Mouse (Mus musculus) telencephalon, adult 2 months (tissue): ENCODE measurements around the gene Iqsec1.
A peak's percentile ranks its signal among the peaks of the same experiment; 100 is the strongest.

Experiments
- DNase-seq: peaks from one replicate; pipeline ENCODE4 v3.0.0-alpha.2; 2011; ENCODE audit warnings: low read depth, low spot score

Gene Iqsec1

DNA sequence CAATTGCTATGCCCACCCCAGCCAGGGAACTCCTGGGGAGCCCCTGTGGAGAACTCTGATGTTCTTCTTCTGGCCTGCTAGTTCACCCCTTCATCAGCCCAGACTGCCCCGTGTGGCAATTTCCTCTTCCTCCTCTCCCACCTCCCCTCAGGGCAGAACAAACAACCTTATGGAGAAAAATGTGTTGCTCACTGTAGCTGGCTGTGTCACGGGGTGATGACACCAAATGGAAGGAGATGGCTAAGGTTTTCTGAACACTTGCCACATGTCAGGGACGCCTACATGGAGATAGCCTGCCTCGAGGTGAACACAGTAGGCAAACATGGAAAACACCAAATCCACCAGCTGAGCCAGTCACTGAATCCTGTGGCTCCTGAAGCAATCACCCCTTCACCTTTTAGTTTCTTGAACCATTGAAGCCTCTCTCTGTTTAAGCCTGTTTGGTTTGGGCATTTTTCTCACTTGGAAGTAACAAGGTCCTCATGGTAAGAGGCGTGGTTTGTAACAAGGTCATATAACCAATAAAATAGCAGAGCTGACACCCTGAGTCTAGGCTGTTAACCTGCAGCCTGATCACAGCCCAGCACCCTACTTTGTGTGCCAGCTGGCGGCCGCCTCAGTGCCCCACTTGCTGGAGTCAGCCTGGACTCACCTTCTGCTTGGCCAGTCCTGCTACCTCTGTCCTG is 233.4 kb downstream of the Iqsec1 start:
- no peak for DNase-seq

DNA sequence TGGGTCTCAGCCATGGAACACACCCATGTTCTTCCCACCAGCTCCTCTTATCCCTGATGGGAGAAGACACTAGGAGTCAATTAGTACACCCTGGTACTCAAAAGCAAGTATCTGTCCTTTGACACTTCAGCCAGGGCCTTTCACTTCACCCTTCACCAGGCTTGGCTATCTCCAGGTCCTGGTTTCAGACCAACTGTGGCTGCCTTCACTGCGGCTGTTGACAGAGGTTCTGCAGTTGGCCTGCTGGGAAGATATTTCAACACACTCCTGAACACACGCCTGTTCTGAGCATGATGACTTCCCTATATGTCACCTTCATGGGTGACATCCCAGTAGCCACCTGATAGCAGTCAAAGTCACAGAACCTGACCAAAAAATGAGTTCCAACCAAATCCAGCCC is 234.4 kb downstream of the Iqsec1 start:
- DNase-seq = no peak

DNA sequence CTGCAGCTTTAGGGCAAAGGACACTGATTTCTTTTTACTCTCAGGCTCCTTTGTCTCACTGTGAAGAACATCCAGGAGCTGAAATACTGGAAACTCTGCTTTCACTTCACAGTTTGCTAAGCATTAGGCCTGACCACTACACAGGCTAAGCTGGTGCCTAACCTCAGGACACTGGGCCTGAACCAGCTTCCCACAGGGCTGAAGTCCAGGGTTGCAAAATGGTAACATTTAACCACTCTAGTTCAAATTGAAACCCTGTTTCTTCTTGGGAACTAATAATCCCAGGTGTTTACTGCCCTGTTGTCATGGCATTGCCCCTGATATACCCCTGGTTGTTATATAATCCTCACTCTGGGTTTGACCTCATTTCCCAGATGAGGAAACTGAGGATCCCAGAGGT is 234.8 kb downstream of the Iqsec1 start:
- DNase-seq = no peak

DNA sequence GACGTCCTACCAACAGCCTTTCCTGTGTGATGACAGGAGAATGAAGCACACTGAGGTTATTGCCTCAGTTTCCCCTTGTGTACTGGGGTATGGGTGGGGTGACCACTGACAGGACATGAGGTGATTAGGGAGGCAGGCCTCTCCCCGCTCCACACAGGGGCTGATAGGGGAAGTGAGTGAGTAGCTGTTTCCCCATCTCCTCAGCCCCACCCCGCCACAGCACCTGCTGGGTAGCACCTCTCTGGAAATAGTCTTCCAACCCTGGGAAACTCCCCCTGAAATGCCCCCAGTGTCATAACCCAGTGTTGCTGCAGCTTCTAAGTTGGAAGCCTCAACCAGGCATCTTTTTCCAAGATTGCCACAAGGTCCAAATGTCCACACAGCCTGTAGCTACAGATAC is 236.9 kb downstream of the Iqsec1 start:
- DNase-seq = no peak

DNA sequence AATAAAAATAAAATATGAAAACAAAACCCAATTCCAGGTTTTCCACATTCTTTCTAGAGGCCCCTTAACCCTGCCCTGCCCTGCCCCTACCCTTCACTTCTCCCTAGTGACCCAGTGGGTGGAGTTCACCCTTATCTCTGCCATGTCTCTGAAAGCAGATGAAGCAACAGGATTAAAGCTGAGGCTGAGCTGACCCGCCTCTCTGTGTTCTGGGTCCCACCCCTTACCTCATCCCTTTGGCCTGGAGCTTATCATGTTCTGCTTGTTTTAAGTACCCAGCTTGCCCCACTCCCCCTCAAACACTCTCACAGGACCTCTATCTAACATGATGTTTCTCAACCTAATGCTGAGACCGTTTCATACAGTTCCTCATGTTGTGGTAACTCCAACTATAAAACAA is 238.4 kb downstream of the Iqsec1 start:
- DNase-seq = no peak

DNA sequence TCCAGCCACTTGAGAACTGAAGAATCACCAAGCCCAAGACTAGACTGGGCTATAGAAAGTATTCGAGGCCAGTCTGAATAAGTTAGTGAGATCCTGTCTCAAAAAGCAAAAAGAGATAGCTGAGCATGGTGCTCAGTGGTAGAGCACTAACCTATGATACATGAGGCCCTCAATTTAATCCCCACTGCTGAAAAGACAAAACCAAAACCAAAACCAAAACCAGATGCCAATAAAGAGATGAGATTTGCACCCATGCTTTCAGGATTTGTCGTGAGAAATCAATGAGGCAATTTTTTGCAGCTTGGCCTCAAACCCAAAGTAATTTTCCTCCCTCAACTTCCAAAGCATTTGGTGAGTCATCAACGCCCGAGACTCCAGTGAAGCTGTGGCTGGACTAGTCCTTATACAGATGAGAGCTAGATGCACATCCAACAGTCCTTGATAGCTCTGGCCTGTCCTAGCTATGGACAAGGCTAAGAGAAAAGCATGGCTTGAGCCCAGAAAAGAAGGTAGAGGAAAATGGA is 239.0 kb downstream of the Iqsec1 start:
- DNase-seq = no peak

DNA sequence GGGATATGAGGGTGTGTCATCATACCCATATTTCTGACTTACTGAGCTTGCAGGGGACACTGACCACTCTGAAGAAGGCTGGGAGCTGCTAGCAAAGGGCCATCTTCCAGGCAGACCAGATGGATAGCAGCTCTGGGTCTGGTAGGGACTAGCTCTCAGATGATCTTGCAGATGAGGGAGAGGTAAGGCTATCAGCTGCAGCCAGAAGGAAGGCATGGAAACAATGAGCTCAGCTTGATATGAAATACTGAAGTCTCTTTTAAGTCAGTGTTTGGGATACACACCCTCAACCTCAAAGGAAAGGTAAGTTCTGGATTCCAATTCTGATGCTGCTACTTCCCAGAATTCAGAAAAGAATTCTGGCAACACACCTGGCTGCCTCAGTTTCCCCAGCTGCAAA is 239.5 kb downstream of the Iqsec1 start:
- DNase-seq = no peak

DNA sequence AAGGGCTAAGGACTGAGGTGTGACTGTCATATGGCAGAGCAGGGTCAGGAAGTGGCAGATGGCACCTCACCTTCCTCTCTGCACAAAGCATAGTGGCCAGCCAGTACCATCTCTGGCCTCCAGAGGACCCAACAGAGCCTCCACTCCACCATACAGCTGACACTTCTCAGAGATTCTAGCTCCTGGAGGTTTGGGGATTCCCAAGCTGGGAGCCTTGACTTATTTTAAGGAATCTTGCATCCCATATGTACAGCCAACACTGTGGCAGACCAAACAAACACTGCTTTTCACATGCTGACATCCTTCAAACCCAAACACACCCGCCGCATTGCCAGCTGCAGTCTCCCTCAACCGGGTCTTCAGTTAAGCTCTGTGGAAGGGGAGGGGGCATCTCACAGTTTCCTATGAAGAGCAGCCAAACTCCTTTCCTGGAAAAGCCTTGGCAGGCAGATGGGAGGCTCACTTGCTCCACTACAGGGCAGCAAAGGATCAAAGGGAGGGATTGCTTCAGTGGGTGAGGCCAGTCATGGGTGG is 242.1 kb downstream of the Iqsec1 start:
- DNase-seq = no peak

DNA sequence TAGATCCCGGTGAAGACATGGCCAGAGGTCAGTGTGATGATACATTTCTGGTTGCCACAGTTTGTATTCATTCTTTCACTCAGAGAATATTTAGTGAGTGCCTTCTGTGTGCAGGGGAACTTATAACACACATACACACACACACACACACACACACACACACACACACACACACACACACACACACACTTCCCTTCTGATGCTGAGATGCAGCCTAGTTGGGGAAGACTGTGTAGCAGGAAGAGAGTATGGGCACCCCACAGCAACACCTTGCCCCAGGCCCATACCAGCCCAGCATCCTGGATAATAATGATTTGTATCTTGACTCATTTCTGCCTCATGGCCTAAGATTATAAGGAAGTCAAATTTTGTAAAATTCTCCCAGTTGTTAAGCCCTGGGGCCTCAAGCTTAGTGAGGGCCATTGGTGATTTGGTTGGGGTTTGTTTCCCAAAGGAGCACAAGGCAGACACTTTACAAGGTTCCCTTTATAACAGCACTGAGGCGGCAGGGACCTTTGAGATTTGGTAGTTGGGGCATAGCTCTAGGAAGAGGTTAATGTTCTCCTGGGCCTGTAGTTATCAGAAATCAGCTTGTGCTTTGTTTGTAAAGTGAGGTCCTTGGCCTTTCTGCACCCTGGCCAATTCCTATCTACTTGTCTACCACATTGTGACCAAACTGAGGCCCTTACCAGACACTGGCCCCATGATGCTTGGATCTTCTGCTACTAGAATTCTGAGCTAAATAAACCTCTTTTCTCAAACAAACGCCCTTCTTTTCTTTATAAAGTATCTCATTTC is 242.9 kb downstream of the Iqsec1 start:
- DNase-seq = no peak

DNA sequence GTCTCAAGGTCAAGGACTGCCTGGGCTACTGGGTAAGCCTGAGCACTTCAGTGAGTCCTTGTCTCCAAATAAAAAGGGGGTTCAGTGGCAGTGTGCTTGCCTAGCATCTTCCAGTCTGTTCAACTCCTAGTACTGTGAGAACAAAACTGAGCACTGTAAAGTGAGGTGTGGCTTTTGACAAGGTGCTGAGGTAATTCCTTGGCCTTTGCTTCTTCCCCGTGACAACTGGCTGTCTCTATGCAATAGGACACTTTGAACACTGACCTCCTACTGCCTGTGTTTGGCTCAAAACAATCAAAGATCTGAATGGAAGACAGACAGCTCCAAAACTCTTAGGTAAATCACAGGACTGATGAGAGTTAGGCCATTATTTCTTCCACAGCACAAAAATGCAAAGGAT is 246.0 kb downstream of the Iqsec1 start:
- no peak for DNase-seq

DNA sequence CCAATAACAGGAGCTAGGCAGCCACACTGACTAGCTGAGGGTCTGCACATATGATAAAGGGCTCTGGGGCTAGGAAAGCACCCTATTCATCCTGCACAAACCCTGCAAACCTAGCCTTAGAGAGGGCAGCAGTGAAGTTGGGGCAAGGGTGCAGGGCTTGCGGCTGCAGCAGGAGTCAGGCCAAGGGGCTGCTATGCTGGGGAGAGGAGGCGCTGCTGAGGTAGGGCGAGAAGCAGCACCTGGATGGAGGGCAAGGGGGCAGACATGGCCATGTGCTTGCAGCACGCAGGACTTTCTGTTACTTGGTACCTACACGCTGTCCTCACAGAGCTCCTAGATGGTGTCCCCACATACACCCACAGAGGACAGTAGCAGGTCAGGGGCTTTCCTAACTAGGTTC is 246.8 kb downstream of the Iqsec1 start:
- no peak for DNase-seq

DNA sequence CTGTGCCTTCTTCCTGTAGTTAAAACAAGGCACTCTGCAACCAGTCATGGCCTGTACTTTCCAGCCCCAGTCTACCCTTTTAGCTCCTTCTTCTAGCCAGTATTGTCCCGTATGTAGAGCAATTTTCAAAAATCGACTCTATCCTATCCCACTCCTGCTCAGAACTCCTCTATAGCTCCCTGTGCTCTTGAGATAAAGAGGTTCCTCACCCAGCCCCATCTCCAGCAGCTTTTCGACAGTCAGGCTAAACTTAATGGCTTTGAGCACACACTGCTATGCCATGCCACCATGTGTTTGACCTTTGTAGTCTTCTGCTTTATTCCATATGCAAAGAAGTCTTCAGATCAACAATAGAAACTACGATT is 247.4 kb downstream of the Iqsec1 start:
- no peak for DNase-seq

DNA sequence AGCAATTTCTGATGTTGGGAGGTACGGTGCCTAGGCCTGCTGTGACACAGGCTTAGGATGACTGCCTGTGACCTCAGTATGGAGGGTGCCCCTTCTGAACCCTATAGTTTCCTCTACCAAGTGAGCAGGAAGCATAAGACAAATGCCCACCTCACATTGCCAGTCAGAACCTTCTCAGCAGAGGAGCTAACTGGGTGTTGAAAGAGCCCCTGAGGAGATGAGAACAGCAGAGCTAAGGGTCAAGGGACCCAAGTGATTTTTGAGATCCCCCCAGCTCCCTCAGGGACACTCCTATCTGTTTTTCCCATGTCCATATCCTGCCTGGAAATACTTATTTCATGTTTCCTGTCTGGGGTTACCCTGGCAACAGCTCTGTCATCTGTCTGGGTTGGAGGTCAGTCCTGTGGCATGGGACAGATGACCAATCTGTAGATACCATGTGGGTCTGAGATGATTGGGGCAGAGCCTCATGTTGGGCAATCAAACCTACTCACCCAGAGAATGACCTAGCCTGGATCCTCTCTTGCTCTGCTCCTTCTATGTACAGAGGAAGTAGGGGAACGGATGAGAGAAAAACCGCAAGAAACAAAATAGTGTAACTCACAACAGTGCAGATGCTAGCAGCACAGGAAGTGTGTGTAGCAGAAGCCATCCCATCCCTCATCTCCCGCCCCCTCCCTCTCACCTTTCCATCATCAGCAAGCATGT is 248.0 kb downstream of the Iqsec1 start:
- DNase-seq = no peak

DNA sequence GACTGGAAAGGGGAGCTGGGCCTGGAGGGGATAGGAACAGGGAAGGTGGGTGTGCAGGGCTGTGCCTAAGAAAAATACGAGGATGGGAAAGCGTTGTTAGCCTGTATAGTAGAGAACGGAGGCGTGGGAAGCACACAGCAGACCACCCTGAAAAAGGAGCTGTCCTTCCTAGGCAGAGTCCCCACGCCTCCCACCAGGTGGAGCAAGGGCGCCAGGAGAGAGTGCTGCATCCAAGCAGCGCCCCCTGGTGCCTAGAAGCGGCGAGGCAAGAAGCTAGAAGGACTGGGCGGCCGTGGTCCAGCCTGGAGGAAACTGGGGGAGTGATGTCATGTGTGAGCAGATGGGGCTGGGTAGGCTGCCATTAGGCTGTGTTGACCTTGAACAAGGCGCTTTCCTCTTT is 251.1 kb downstream of the Iqsec1 start:
- no peak for DNase-seq

DNA sequence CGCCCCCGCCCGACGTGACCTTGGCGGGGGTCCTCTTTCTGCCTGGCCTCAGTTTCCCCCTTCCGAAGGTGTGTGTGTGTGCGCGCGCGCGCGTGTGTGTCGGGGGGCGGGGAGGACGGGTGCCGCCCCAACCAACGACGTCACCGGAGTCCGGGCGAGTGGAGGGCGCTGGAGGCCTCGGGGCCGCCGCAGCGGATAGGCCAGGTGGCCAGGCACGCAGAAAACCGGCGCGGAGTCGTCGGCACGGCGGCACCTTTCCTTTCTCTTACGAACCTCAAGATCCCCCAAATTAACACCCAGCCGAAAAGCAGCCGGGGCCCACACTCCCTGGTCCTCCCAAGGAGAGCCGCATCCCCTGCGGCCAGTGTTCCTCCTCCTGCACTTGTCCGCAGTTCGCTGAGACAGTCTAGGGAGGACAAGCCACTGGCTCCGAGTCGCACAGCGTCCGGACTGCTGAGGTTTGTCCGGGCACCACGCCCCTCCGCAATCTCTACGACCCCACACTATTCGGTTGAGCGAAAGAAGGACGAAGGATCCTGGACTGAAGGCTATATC is 251.7 kb downstream of the Iqsec1 start:
- no peak for DNase-seq

DNA sequence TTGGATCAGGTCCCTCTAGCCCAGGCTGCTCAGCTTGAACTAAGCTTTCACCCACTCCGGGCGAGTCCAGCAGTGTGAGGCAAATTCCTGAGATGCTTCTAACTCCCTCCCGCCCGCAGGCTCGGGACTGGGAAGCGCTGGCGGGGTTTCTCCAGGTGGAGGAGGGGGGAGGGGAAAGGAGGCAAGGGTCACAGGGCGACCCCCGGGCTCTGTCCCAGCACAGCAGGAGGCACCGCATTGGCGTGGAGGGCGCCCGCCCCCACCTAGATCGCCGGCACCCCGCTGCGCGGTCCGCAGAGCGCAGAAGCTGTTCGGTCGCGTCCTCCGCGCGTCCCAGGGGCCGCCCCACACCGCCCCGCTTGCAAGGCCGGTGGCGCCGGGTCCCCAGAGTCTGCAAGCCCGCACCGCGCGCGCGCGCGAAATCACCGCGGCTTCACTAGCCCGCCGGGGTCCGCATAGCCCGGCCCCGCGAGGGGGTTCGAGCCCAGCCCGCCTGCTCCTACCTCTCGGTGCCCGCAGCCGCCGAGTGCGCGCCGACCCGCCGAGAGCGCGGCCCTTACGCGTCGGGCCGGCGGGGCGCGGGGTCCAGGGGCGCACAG is 252.3 kb downstream of the Iqsec1 start:
- no peak for DNase-seq

DNA sequence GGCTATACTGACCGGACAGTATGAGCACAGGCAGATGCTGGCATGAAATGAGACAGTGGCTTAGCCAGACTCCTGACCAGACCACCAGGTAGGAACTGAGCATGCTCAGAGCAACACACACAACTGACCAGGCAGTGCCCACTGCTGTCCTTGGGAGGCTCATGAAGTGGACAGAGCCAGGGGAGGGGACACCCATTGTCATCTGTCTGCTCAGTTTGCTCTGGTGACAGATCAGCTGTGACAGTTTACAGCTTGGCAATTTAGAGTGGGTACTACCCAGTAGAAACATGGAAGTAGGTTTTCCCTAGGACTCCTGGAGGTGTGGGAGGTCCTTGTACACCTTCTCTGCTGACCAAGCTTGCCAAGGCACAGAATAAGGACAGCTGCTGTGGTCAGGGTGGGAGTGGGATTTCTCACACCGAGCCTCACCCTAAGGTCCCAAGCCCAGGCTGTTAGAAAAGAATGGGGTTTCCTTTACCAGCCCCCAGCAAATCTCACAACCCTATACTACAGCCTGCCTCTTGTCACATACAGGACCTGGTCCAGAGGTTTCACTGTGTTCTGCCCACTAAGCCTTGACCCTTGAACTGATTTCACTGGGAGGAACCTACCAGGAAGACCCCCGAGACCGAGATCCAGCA is 253.0 kb downstream of the Iqsec1 start:
- no peak for DNase-seq

DNA sequence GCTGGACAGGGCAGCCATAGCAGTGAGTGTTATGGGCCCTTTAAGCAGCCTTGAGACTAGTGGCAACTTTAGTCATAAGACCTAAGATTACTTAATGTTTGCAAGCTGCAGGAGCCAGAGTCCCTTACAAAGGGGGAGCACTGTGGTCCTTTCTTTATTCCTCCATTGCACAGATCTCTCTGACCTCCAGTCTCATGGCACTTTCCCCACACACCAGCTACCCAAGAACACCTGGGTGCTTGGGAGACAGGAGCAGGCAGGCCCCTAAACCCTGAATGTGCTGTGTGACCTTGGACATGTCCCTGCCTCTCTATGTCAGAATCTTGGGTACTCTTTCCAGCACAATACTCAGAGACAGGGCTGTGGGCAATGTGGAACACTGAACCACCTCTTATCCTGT is 253.7 kb downstream of the Iqsec1 start:
- no peak for DNase-seq

DNA sequence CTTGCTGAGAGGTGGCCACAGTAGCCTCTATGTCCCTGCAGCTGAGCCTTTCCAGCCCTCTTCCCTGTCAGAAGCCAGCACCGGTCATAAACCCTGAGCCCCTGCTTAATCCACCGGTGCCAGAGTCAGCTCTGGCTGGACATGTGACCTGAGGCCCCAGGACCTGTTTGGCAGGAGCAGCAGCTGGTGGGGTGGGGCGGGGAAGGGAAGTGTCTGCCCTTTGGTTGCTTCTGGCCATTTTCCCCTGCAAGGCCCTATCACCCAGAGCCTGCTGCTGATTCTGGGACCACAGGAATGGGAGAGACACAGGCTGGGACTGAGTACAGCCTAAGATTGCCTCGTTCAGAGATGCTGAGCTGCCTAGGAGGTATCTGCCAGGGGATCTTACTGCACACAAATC is 257.2 kb downstream of the Iqsec1 start:
- DNase-seq = no peak

DNA sequence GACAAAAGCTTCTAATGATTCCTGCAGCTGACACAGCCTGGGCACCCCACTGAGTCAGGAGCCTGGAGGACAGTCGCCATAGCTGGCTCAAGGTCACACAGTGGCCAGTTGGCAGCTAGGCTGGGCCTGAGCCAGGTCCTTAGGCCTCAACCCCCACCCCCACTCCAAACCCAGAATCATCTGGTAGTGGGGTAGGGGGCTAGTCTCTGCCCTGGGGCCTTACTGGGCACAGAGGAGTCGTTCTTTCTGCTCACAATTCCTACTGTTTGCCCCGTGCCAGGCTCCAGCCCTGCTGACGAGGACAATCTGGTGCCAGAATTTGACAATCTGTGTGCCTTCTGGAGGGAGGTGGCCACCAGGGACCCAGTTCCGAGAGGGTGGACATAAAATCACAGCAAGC is 258.7 kb downstream of the Iqsec1 start:
- peak; percentile 44 for DNase-seq

DNA sequence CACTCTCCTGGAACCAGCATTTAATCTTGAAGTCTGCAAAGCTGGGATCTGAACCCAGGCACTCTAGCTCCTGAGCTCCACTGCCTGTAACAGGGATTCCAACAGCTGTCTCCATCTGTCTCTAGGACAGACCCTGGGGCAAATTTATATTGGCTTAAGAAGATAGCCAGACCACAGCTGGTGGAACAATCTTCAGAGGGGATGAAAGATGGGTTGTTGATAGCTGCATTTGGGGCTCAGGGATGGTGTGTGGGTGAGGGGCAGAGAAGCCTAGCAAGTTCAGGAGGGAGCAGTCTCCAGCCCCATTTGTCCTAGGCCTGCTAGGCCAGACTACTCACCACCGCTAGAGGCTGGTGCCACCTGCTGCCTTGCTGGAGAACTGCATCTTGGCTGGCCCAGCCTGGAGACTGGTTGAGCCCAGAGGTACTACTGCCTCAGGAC is 260.0 kb downstream of the Iqsec1 start:
- no peak for DNase-seq
